Mouse (Mus musculus) thymus, postnatal 10 days (tissue): Measurements from ENCODE around the gene Elob.

Experiments
- DNase-seq, 2 experiments: peaks; one replicate each; pipeline ENCODE4 v3.0.0; 2021; ENCODE audit warnings: low spot score in 2 of 2

The Elob gene

DNA sequence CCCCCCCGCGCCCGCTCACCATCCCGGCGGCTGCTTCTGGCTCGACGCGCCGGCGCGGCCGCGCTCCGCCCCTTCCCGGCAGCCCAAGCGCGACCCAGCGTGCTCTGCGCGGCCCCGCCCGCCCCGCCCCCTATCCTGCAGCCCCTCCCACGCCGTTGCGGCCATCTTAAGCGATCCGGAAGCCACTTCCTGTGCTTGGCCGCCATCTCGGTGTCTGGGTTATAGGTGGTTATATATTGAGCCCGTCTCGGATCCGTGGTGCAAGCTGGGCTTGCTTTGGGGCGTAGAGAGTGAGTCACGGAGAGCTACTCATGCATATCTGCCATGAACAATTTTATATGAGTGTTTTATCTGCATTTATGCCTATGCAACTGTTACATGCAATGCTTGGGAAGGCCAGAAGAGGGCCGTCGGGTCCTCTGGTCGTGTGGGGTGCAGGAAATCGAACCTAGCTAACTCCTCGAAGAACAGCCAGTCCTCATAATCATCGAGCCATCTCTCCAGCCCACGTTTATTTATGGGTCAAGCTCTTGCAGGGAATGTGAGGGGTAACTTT is at the start of gene Elob:
Gene Elob (minus strand): TSS at position 73 of the 556 bp plus-strand sequence.
- DNase-seq, result peak; percentile 80 to 84

DNA sequence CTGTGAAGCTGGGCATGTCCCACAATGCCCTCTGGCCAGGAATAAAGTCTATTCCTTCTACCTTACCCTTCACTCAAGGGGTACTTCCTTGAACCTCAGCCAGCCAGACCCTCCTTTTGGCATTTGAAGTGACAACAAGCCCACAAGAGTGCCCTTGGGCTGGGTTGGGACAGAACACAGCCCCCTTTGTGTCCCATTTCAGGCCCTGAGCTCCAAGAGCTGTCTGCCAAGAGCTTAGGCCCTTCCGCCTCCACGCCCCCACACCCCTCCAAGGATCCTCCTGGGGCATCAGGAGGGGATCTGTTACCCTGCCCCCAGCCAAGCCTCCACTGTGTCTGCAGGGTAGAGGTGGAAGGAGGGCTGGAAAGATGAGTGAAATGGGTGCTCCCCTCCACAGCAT is 48.2 kb upstream of the Elob start:
- DNase-seq, result no peak

DNA sequence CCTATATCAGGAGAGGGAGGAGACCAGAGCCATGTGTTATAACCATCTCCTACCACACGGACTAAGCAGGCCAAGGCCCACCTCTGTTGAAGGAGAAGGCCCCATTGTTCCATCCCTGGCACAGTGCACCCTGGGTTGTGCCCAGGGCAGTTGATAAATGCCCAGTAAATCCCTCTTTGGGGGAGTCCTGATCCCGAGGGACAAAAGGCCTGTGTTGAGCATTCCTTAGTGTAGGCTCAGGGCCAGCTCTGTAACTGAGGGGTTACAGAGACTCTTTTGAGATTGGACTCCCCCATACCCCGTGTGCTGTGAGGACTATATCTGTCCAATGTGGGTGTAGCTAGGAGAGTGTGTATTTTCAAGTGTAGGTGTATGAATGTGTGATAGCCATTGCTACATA is 47.8 kb upstream of the Elob start:
- no peak for DNase-seq

DNA sequence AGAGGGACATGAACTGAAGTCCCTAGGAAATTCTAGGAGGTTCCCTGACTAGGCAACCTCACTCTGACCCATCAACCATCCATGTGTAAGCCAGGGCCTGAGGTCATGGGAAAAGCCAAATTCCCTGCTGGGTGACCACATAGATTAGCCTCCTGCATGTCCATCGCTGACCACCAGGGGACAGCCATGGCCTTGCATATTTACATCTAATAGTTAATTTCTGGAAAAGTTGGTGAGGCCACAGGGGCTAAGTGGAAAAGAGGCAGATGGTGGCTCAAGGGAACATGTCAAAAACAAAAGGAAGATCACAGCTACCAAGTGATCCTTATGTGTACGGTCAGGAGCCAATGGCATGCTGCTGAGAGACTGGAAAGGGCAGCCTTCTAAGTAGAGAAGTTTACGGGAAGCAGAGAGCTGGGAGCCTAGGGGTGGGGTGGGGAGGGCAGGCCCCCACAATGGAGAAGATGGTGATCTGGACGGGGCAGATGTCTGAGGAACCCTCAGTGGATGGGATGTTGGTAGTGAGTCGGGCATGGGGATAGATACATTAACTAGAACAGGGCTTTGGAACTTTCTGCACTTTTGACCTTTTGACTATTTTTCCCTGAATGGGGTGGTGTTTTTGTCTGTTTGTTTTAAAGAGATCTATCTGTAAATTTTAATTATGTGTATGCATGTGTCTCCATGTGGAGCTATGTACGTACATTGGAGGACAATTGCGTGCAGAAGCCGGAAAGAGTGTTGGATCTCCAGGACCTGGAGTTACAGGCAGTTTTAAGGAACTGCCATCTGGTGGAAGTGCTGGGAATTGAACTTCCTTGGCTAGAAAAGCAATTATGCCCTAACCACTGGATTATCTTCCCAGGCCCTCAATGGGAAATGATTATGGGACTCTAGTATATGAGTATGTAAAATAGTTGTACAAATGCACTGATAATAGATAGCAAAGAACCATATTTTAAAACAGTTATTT is 45.2 kb upstream of the Elob start:
- no peak for DNase-seq

DNA sequence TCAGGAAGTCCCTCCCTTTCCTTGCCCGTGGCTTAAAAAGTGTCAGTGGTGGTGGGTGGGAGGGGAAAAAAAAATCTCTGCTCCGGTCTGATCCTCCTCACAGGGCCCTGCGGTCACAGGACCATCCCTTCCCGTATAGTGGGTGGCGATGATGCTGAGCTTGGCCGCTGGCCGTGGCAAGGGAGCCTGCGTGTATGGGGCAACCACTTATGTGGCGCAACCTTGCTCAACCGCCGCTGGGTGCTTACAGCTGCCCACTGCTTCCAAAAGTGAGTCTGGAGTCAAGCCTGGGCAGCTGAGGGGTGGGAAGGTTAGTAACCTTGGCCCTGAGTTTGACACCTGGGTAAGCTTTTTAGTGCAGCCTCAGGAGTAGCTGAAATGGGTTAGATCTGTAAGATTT is 39.6 kb upstream of the Elob start:
- DNase-seq, result no peak

DNA sequence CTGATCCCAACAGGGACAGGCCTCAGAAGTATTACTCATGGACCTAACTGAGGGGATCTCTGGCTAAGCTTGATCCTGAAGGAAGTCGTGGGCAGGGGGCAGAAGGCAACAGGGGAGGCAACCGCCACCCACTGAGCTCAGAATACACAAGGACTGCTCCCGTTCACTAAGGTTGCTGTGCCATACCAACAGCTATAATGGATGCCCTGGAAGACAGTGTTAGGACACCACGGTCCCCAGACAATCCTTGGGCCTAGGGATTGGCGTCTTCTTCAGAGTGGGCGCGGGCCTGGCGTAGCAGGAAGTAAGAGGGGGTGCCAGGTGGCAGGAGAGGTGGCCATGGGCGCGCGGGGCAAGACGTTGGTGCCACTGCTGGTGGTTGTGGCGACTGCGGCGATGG is 38.8 kb upstream of the Elob start, which contains the start of gene Prss21:
Gene Prss21 (plus strand): TSS at position 301 of the 400 bp plus-strand sequence.
- DNase-seq, result no peak

DNA sequence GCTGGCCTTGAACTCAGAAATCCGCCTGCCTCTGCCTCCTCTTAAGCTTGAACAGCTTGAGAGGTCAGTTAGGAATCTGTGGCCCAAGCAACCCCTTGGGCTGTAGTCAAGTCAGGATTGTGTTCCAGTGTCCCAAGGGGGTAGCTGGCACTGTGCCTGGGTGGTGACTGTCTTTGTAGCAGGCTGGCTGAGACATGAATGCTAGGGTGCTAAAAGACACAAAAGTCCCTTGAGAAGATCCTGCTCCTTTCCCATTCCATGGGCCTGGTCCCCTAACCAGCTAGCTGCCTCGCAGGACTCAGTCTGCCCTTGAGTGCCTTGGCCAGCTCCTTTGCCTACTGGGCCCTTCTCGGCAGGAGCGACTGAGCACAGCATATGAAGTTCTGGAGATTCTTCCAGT is 34.0 kb upstream of the Elob start:
- DNase-seq, result no peak

DNA sequence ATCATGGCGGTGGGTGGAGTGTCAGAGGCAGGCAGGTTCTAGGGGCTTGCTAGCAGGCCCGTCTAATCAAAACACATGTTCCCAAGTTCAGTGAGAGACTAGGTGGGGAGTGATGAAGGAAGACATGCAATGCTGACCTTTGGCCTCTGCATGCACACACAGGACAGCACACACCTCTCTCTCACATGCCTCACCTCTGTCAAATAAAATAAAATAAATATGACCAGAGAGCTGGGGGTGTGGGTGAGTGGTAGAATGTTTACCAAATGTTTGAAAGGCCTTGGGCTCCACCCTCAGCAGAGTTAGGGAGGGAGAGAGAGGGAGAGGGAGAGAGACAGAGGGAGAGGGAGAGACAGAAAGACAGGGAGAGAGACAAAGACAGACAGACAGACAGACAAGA is 29.0 kb upstream of the Elob start:
- DNase-seq, result no peak

DNA sequence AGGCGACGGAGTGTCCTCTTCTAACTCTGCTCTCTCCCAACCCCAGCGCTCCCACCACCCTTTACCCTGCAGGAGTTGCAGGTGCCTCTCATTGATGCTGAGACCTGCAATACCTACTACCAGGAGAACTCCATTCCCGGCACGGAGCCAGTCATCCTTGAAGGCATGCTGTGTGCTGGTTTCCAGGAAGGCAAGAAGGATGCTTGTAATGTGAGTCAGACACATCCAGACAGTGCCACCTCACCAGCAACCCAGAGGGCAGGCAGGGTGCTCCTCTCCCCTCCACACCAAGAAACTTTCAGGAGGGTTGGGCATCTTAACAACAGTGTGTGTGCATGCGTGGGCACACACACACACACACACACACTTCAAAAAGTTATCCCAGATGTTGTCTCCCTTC is 28.3 kb upstream of the Elob start:
- DNase-seq, result no peak

DNA sequence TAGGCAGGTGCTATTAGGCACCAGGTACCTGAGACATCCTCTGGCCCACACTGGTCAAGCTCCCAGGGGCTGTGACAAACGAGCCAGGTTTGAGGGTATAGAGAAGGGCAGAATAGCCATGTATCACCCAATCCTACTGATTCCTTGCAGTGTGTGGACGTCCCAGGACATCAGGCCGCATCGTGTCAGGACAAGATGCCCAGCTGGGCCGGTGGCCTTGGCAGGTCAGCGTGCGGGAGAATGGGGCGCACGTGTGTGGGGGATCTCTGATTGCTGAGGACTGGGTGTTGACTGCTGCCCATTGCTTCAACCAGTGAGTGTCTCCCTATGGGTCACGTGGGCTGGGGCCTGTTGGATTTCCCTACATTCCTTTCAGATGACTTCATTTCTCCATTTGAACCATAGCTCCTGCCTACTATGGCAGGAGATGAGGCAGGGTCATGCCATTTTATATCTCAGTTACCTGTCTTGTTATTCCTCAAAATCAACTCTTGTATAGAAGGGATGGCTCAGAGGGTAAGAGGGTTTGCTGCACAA is 25.4 kb upstream of the Elob start:
- no peak for DNase-seq

DNA sequence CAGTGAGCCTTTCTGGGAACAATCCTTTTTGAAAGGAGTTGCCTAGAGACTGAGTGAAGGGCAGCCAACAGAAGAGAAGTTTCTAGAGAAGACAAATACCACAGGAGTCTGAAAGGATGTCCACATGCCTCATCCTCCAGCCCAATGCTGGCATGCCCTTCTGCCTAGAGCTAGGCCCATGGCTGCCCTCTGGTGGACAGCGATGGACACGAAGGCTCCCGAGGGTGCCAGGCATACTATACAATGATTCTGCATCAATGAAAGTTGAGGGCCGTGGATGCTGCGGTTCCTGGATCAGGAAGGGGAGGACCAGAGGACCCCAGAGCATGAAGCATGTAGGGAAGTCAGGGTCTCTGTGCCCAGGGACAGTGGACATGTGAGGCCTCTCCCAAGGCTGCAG is 24.4 kb upstream of the Elob start:
- peak; percentile 37 to 72 for DNase-seq

DNA sequence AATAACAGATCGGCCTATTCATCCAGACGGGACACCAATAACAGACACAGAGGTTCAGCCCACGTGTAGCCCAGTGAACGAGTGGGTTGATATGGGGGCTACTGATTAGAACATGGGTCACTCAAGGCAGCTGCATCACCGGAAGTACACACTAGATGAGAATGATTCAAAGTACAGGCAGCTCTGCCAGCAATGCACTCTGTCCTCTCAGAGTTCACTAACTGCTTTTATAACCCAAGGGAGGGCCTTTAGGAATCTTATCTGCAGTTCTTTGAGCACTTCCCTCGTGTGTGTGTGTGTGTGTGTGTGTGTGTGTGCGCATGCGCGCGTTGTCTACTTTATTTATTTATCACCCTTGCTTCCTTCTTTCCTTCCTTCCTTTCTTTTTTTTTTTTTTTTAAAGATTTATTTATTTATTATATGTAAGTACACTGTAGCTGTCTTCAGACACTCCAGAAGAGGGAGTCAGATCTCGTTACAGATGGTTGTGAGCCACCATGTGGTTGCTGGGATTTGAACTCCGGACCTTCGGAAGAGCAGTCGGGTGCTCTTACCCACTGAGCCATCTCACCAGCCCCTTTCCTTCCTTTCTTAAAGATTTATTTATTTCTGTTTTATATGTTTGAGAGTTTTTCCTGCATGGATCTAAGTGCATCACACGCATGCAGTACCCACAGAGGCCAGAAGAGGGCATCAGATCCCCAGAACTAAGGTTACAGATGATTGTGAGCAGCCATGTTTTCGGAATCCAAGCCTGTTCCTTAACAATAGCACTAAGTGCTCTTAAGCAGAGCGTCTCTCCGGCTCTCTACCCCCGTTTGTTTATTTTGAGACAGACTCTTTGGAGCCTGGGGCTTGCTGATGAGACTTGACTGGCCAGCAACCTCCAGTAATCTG is 22.2 kb upstream of the Elob start:
- peak in 1 of 2 experiments; percentile 53 for DNase-seq

DNA sequence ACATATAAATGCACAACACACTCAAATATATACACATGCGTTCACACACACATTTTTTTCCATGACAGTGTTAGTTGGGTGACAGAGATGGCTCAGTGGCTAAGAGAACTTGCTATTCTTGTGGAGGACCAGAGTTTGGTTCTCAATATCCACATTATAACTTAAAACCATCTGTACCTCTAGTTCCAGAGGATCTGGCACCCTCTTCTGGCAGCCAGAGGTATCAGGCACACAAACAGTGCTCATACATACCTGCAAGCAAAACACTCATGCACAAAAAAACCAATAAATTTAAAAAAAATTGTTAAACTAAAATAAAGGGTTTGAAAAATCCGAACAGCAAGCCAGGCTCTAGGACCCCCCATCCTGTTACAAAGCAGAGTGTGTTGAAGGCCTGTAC is 21.1 kb upstream of the Elob start:
- DNase-seq, result no peak

DNA sequence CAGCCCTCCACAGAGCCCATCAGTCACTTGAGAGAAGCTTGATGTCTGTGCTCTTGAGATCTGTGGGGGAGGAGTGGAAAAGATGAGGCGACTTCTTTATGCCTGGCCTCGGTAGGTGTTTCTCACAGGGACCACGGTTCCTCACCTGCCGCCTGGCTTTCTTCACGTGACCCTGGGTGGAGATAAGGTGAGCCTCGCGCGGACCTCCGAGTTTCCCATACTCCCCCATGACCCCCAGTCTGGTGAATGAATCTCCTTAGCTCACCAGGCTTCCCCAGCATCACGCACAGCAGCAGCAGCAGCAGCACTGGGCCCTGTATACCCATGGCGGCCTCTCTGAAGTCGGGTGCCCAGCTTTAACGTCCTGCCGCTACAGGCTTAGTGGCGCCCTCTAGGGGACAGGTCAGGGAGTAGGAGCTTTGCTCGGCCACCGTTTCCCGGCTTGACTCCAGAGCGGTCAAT is 14.9 kb upstream of the Elob start, which contains the start of the genes Prss32 and Prss41:
Gene Prss32 (plus strand): TSS at position 44 of the 462 bp plus-strand sequence.
Gene Prss41 (minus strand): TSS at position 361 of the 462 bp plus-strand sequence.
- peak; percentile 42 to 75 for DNase-seq

DNA sequence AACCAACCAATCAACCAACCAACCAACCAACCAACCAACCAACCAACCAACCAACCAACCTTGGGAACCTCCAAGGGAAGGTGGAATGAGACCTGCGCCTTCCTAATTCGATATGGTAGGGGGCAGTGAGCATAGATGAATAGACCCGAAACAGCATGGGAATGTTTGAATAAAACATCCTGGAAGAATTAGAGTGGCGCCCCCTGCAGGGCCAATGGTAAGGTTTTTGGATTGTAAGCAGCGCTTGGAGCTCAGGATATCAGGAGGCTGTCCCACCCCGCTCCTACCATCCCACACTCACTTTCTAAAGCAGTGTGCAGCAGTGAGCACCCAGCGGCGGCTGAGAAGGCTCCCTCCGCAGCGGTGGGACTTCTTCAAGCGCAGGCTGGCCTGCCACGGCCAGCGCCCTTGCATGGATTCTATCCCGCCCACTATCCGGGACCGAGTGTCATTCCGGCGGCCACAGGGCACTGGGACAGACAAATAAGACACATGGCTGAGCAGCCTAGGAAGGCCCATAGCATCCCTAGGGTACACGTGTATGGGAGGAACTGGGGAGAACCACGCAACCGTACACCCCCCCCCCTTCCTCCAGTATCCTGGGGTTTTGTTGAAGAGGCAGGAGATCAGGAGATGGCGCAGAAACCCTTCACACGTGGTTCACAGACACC is 14.3 kb upstream of the Elob start:
- DNase-seq, result no peak

DNA sequence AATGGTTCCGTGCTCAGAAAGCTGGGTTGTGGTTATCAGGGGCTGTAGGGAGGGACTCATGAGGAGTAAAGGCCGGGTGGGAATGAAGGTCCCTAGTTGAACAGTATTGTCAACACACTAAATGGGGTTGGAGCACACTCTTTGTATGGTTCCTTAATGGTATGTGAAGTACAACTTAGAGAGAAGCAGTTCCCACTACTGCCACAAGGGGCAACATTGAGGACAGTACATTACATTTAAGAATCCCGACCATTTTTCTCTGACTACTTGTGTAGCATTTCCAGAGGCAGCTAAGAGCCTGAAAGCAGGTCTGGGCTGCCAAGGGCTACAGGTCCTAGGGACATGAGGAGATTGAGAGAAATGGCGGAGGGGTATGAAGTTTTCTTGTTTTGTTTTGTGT is 12.2 kb upstream of the Elob start:
- DNase-seq, result peak; percentile 46 to 70

DNA sequence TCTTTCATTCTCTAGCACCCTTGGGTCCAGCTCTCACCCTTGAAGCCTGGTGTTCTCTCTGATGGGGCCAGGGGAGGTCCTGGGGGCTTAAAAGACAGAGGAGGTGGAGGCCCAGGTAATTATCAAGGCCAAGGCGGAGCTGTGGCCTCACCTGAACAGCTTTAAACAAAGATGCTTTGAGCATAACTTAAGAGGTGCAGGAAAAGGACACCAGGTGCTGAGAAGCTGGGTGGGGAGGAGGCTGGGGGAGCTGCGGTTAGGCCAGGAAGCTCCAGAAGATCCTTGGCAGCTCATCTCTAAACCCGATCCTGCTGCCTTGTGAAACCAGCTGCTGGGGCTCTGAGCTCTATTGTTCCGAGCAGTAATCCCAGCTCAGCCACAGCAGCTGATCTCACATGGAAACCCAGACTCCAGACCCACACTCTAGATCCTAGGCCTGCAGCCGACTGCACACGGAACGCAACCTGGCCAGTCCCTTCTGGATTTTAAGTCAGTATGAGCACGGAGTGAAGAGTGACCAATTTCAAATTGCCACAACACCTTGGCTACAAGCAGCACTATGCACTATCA is 7.2 kb upstream of the Elob start, which contains the start of gene Prss33:
Gene Prss33 (minus strand): TSS at position 51 of the 570 bp plus-strand sequence.
- no peak for DNase-seq

DNA sequence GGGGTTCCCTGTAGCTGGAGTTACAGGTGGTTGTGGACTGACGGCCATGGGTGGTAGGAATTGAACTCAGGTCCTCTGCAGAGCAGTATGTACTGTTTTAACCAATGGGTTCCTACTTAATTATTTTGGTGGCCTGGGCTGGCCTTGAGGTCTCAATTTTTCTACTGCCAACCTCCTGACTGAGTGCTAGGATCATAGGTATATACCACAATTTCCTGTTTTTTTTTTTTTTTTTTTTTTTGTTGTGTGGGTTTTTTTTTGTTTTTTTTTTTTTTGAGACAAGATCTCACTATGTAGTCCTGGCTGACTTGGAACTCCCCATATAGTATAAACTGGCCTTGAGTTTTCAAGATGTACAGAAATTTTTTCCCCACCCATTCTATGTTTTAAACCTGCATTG is 2.3 kb upstream of the Elob start:
- no peak for DNase-seq

DNA sequence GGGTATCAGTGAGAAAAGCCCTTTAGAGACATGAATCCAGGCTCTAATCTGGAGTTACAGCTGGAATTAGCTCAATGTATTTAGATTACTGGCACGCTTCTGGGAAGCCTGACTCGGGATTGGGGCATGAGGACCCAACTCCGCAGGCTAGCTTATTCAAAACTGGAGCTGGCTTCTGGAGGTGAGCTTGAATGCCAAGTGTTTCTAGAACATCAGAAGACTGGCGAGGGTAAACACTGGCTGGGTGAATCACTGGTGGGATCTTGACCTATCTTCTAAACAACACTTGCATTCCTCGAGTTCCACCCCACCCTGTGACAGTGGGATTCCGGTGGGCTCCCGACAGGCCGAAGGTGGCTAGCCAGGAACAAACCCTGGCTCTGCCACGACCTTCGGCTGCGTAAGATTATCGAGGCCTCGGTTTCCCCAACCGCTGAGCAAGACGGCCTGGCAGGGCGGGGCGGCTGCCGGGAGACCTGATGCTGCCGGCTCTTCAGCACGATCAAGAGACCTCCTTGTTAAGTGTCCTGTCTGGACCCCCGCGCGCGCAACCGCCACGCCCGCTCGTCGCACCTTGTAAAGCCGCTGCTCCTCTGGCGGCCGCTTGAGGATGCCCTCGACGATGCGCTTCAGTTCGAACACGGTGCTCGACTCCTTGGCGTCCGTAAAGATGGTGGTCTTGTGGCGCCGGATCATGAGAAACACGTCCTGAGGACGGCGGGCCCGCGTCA is 500 bp downstream of the Elob start:
- peak; percentile 62 to 68 for DNase-seq

DNA sequence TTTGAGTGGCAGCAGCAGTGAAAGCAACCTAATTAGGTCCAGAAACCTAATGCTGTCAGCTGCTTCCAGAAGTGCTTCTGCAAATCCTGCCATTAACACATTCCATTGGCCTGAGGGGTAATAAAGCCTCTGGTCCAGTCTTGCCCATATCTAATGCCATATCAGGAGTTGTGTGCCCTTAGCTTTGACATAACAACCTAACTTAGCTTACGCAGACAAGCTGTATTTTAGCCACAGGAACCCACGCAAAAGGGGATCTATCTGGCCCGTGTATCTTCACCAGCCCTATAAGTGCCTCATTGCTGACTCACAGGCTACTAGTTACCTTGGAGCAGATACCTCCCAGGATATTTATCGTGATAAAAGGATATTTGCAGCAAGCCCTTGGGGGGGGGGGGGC is 3.3 kb downstream of the Elob start:
- DNase-seq, result no peak
